ENCODE assay signal across 9 mouse cellular contexts in genomic region chr19:57181852-57182528, GRCm38 (mm10).
DNase-seq lines count a peak whose midpoint lies in the region; ATAC-seq lines count a peak whose summit lies in the region.
"Had no signal": no experiment of that assay in that cellular context is flagged by ENCODE, and none has a peak within 500 bp of the region (broad histone marks: within the 10 kb centered on the region; RNA-seq: fewer than 3 reads in every experiment).

No protein-coding gene starts in this region.

- no peak overlapping the region for H3K4me2 ChIP-seq in kidney, embryonic 15.5 days
- H3K4me2 ChIP-seq in liver, embryonic 15.5 days = peak overlapping the region; percentile 25; the same call in 1 of the 2 replicates
- H3K4me2 ChIP-seq: embryonic facial prominence, embryonic 12.5 days; limb, embryonic 12.5 days had no signal

- no peak overlapping the region for H3K9ac ChIP-seq in kidney, embryonic 15.5 days
- H3K9ac ChIP-seq in liver, embryonic 15.5 days = no peak overlapping the region
- H3K9ac ChIP-seq: embryonic facial prominence, embryonic 12.5 days; limb, embryonic 12.5 days had no signal

- 79% methylated on average over 10 of the region's 10 CpGs for WGBS in kidney, embryonic 15.5 days
- WGBS in liver, embryonic 15.5 days (ENCODE audit: insufficient replicate concordance) = 62% methylated on average over 10 of the region's 10 CpGs

- no peaks in the 10 kb centered on the region for H3K27me3 ChIP-seq in kidney, embryonic 15.5 days
- H3K27me3 ChIP-seq in liver, embryonic 15.5 days = no peaks in the 10 kb centered on the region
- H3K27me3 ChIP-seq: embryonic facial prominence, embryonic 12.5 days; limb, embryonic 12.5 days had no signal

- no peak overlapping the region for H3K4me3 ChIP-seq in kidney, embryonic 15.5 days (replicated peaks)
- no peak overlapping the region for H3K4me3 ChIP-seq in liver, embryonic 15.5 days (replicated peaks)
- H3K4me3 ChIP-seq: embryonic facial prominence, embryonic 12.5 days; limb, embryonic 12.5 days had no signal

- no peaks in the 10 kb centered on the region for H3K9me3 ChIP-seq in kidney, embryonic 15.5 days (replicated peaks)
- H3K9me3 ChIP-seq in liver, embryonic 15.5 days (replicated peaks) = no peaks in the 10 kb centered on the region
- H3K9me3 ChIP-seq: embryonic facial prominence, embryonic 12.5 days; limb, embryonic 12.5 days had no signal

- no peaks in the 10 kb centered on the region for H3K36me3 ChIP-seq in kidney, embryonic 15.5 days
- H3K36me3 ChIP-seq in liver, embryonic 15.5 days (replicated peaks) = no peaks in the 10 kb centered on the region
- H3K36me3 ChIP-seq: embryonic facial prominence, embryonic 12.5 days; limb, embryonic 12.5 days had no signal

- peak; percentile 71 to 83 for DNase-seq in lung, adult 18-20 months
- no peak for DNase-seq in lung, postnatal 14 days
- peak; percentile 89 for DNase-seq in yolk sac, embryonic 10.5 days (ENCODE audit: low spot score)
- no peak for DNase-seq in left cerebral cortex, adult 8-10 months (ENCODE audit: low spot score in 2 of 2)
- DNase-seq in testis, postnatal 14 days (ENCODE audit: low spot score) = no peak

- H3K27ac ChIP-seq in kidney, embryonic 15.5 days = peak overlapping the region; percentile 63
- H3K27ac ChIP-seq in liver, embryonic 15.5 days (replicated peaks) = peak overlapping the region; percentile 74
- H3K27ac ChIP-seq: embryonic facial prominence, embryonic 12.5 days; limb, embryonic 12.5 days had no signal

- H3K4me1 ChIP-seq in kidney, embryonic 15.5 days = peaks cover 35% of the 10 kb centered on the region
- H3K4me1 ChIP-seq in liver, embryonic 15.5 days (replicated peaks) = peaks cover 26% of the 10 kb centered on the region

- ATAC-seq in kidney, embryonic 15.5 days (replicated peaks; ENCODE audit: low FRiP score) = peak; percentile 77
- ATAC-seq in liver, embryonic 15.5 days (ENCODE audit: insufficient read depth) = peak; percentile 69

Comparison
In these comparisons a context has a peak if more than half of its experiments do, and no peak if none do; other contexts are left out.
1. DNase-seq: peak in lung, adult 18-20 months (2 of 2) and yolk sac, embryonic 10.5 days (single experiment); none in lung, postnatal 14 days (single experiment), left cerebral cortex, adult 8-10 months (0 of 2) and testis, postnatal 14 days (single experiment).